Mouse (Mus musculus): ENCODE measurements around the gene Adh7. TPM values are rescaled to one million over a fixed set of nuclear protein-coding genes. Genes with fewer than 3 reads are reported as not detected.
A peak's percentile ranks its signal among the peaks of the same experiment; 100 is the strongest.

Adh7 gene
- polyA plus RNA-seq, 1 experiment from 2014 or later = 0.53 TPM

DNA sequence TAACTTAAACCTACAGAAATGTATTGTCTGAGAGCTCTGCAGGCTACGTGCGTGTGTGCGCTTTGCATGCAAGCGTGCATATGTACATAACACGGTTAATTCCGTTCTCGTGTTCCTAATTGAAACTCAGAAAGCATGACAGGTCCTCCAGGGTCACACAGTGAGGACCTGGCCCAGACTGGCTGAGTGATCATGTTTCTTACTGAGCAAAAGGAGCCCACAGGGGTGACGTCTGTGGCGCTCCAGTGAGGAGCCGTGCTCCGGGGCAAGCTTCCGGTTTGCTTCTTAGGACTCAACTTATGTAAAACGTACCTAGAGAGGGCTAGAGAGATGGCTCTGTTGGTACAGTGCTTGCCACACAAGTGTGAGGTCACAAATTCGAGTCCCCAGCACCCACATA is 20.5 kb upstream of the Adh7 start:
- no peaks in the 10 kb centered on the region for H3K36me3 ChIP-seq (ENCODE audit: control insufficient read depth, insufficient read depth)
- no peak overlapping the region for H3K27ac ChIP-seq (ENCODE audit: low read length)
- no peaks in the 10 kb centered on the region for H3K27me3 ChIP-seq (replicated peaks; ENCODE audit: control insufficient read depth, insufficient read depth, low read length)
- WGBS = 80% methylated on average over 14 of the region's 14 CpGs
- H3K4me2 ChIP-seq (ENCODE audit: low read length) = no peak overlapping the region
- H3K9ac ChIP-seq (replicated peaks; ENCODE audit: low read depth, low read length) = no peak overlapping the region
- H3K9me3 ChIP-seq (ENCODE audit: control insufficient read depth, low read length) = no peaks in the 10 kb centered on the region
- no peaks in the 10 kb centered on the region for H3K4me1 ChIP-seq (replicated peaks; ENCODE audit: control insufficient read depth, insufficient read depth, low read length)
- no peak overlapping the region for H3K4me3 ChIP-seq (replicated peaks; ENCODE audit: low read length)
- no peak for ATAC-seq

DNA sequence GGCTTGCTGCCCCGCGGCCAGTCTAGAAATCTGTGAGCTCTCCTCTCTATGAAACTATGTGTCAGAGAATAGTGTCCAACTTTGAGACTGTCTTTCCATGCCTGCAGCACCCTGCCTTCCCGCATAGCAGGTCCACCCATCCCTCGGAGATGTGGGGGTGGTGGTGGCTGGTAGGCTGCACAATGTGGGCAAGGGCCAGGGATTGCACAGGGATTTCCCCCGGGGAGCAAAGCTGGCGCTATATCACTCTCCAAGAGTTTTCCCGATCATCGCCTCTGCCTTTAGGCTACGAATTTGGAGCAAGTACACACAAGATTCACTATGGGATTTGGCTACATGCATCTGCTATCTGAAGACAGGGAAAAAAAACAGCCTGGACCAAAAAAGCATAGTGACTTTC is 20.0 kb upstream of the Adh7 start:
- Histone ChIP-seq H3K36me3 (ENCODE audit: control insufficient read depth, insufficient read depth) (no peaks in the 10 kb centered on the region), H3K9me3 (ENCODE audit: control insufficient read depth, low read length) (no peaks in the 10 kb centered on the region), H3K4me2 (ENCODE audit: low read length) (no peak overlapping the region), H3K27me3 (replicated peaks; ENCODE audit: control insufficient read depth, insufficient read depth, low read length) (no peaks in the 10 kb centered on the region), H3K4me1 (replicated peaks; ENCODE audit: control insufficient read depth, insufficient read depth, low read length) (no peaks in the 10 kb centered on the region), H3K27ac (ENCODE audit: low read length) (no peak overlapping the region), H3K4me3 (replicated peaks; ENCODE audit: low read length) (no peak overlapping the region), H3K9ac (replicated peaks; ENCODE audit: low read depth, low read length) (no peak overlapping the region)
- 61% methylated on average over 9 of the region's 9 CpGs for WGBS
- no peak for ATAC-seq

DNA sequence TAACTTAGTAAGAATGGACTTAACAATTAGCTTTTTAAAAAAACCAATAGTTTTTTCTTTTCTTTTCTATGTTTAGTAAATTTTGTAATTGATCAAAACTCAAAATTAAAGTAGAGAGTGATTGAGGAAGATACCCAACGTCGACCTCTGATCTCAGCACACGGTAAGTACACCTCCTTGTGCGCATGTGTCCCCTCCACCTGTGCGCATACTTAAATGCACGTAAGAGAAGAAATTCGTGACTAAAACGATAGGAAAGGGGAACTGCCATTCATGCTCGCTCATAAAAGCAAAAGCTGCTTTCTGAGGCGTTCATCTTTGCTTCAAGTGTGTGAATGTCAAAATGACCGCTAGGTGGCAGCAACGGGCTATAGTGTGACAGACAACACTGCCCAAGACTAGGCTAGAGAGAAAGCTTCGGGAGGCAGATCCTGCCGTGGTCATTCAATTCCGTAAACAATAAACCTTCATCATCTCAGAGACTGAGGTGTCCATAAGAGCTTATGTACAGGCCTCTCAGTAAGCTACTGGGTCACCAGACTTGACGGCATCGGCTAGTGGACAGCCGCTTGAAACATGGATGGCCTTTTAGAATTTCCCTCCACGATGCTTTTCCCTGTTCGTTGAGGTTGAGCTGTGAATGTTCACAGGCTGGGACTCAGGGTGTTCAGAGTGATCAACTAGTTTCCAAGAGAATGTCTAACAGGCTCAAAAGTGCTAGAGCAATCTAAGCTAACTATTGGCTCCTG is 19.4 kb upstream of the Adh7 start:
- ATAC-seq = peak; percentile 99
- Histone ChIP-seq H3K4me3 (replicated peaks; ENCODE audit: low read length) (peak overlapping the region; percentile 37), H3K9me3 (ENCODE audit: control insufficient read depth, low read length) (no peaks in the 10 kb centered on the region), H3K4me1 (replicated peaks; ENCODE audit: control insufficient read depth, insufficient read depth, low read length) (no peaks in the 10 kb centered on the region), H3K4me2 (ENCODE audit: low read length) (peak overlapping the region; percentile 58), H3K27me3 (replicated peaks; ENCODE audit: control insufficient read depth, insufficient read depth, low read length) (no peaks in the 10 kb centered on the region), H3K9ac (replicated peaks; ENCODE audit: low read depth, low read length) (peak overlapping the region; percentile 67), H3K27ac (ENCODE audit: low read length) (no peak overlapping the region), H3K36me3 (ENCODE audit: control insufficient read depth, insufficient read depth) (no peaks in the 10 kb centered on the region)
- 24% methylated on average over 20 of the region's 20 CpGs for WGBS

DNA sequence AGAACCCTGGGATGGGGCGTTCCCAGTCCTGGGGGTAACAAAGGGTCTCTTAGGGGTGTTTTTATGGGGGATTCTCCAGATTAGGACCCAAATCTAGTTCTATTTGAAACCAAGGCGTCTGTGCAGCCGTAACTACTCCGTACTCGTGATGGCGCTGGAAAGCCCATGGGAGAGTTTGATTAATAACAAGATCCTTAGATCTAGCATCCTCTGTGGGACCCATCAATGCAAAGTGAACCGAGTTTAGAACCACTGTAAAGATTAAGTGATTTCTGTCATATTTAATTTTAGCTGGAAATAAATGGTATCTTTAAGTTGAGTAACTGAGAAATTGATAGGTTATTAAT is 18.9 kb upstream of the Adh7 start:
- peak overlapping the region; percentile 58 for H3K4me2 ChIP-seq (ENCODE audit: low read length)
- peak; percentile 30; the same call in 1 of the 2 replicates for ATAC-seq

DNA sequence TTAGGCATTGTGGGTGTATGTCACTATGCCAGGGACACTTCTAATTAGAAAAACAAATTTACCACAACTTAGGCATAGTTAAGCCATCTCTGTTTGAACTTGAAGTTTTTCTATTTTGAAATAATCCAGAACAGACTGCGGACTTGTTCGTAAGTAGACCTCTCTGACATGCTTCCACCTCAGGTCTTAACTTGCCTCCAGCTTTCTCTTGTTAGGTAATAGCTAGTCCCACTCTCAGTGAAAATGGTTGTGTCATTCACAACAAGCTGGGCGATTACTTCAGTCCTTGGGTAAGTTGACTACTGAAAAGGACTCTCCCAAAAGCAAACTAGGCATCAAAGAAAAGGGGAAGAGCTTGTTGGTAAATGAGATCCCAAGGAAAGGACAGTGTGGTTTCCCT is 8.7 kb upstream of the Adh7 start:
- Histone ChIP-seq H3K4me1 (replicated peaks; ENCODE audit: control insufficient read depth, insufficient read depth, low read length) (no peaks in the 10 kb centered on the region), H3K27ac (ENCODE audit: low read length) (no peak overlapping the region), H3K27me3 (replicated peaks; ENCODE audit: control insufficient read depth, insufficient read depth, low read length) (no peaks in the 10 kb centered on the region), H3K9me3 (ENCODE audit: control insufficient read depth, low read length) (no peaks in the 10 kb centered on the region), H3K9ac (replicated peaks; ENCODE audit: low read depth, low read length) (no peak overlapping the region), H3K4me2 (ENCODE audit: low read length) (no peak overlapping the region), H3K4me3 (replicated peaks; ENCODE audit: low read length) (no peak overlapping the region), H3K36me3 (ENCODE audit: control insufficient read depth, insufficient read depth) (no peaks in the 10 kb centered on the region)
- 93% methylated on average over 3 of the region's 3 CpGs for whole genome bisulfite sequencing
- ATAC-seq = no peak

More for the DNA sequence above, 18.9 kb upstream of the Adh7 start:
- no peak overlapping the region for H3K27ac ChIP-seq (ENCODE audit: low read length)
- H3K4me1 ChIP-seq (replicated peaks; ENCODE audit: control insufficient read depth, insufficient read depth, low read length) = no peaks in the 10 kb centered on the region
- no peak overlapping the region; the same call in 1 of the 2 replicates for H3K4me3 ChIP-seq (replicated peaks; ENCODE audit: low read length)
- WGBS = 79% methylated on average over 7 of the region's 7 CpGs
- H3K36me3 ChIP-seq (ENCODE audit: control insufficient read depth, insufficient read depth) = no peaks in the 10 kb centered on the region
- peak overlapping the region; percentile 67; the same call in 1 of the 2 replicates for H3K9ac ChIP-seq (replicated peaks; ENCODE audit: low read depth, low read length)
- no peaks in the 10 kb centered on the region for H3K9me3 ChIP-seq (ENCODE audit: control insufficient read depth, low read length)
- H3K27me3 ChIP-seq (replicated peaks; ENCODE audit: control insufficient read depth, insufficient read depth, low read length) = no peaks in the 10 kb centered on the region

DNA sequence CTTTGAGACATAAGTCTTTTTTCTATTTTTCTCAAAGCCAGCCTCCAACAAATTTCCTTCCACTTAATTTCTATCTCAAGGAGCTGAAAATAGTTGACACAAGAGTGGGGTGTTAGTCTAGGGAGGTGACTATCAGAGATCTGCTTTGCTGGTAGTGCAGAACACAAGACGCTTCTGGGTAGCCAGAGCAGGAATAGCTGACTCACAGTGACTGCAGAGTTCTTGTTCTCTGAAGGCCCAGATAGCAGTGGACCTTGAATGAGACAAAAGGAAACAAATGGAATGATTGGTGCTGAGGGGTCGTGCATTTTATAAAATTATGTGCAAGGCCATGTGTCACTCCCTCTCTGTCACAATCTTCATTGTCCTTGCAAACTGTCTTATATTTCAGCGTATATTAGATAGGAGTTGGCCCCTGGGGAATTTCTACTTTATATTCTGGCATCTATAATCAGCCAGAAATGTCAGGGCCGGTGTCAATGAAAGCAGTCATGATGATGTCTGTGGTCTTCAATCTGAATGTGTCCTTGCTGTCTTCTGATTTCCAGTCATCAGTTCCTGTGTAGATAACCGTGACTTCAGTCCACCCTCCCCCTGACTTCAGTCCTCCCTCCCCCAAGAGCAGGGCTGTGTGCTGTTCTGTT is 7.0 kb upstream of the Adh7 start:
- no peak overlapping the region for H3K27ac ChIP-seq (ENCODE audit: low read length)
- no peak overlapping the region for H3K4me2 ChIP-seq (ENCODE audit: low read length)
- H3K27me3 ChIP-seq (replicated peaks; ENCODE audit: control insufficient read depth, insufficient read depth, low read length) = no peaks in the 10 kb centered on the region
- no peaks in the 10 kb centered on the region for H3K36me3 ChIP-seq (ENCODE audit: control insufficient read depth, insufficient read depth)
- no peak overlapping the region for H3K4me3 ChIP-seq (replicated peaks; ENCODE audit: low read length)
- H3K9me3 ChIP-seq (ENCODE audit: control insufficient read depth, low read length) = no peaks in the 10 kb centered on the region
- H3K4me1 ChIP-seq (replicated peaks; ENCODE audit: control insufficient read depth, insufficient read depth, low read length) = no peaks in the 10 kb centered on the region
- no peak overlapping the region for H3K9ac ChIP-seq (replicated peaks; ENCODE audit: low read depth, low read length)
- 92% methylated on average over 5 of the region's 5 CpGs for WGBS
- ATAC-seq = no peak

DNA sequence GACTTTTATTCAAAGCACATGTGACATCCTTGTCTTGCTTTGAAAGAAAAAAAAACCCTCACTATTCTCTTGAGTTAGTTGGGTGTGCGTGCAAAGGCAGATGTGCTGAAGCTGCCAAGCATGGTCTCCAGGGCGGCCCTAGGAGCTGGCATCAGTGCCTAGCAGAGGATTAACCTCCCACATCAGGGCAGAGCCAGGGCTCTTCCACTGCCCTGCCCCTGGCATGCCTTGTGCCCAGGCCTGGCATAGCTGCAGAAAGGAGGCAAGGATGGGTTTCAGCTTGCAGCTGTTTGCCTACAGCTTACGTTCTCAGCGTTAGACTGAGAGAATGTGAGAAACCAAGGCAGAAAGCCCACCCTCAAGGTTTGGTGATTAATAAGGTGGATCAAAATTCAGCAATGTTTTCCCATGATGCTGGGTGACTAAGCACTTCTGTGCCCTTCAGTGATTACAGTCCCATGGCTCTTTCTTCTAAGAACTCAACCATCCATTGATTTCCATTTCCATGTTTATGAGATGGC is 5.1 kb upstream of the Adh7 start:
- 94% methylated on average over 4 of the region's 4 CpGs for WGBS
- Histone ChIP-seq H3K4me3 (replicated peaks; ENCODE audit: low read length) (no peak overlapping the region), H3K27me3 (replicated peaks; ENCODE audit: control insufficient read depth, insufficient read depth, low read length) (no peaks in the 10 kb centered on the region), H3K36me3 (ENCODE audit: control insufficient read depth, insufficient read depth) (no peaks in the 10 kb centered on the region), H3K9ac (replicated peaks; ENCODE audit: low read depth, low read length) (no peak overlapping the region), H3K4me2 (ENCODE audit: low read length) (no peak overlapping the region), H3K9me3 (ENCODE audit: control insufficient read depth, low read length) (no peaks in the 10 kb centered on the region), H3K27ac (ENCODE audit: low read length) (no peak overlapping the region), H3K4me1 (replicated peaks; ENCODE audit: control insufficient read depth, insufficient read depth, low read length) (no peaks in the 10 kb centered on the region)
- no peak for ATAC-seq

DNA sequence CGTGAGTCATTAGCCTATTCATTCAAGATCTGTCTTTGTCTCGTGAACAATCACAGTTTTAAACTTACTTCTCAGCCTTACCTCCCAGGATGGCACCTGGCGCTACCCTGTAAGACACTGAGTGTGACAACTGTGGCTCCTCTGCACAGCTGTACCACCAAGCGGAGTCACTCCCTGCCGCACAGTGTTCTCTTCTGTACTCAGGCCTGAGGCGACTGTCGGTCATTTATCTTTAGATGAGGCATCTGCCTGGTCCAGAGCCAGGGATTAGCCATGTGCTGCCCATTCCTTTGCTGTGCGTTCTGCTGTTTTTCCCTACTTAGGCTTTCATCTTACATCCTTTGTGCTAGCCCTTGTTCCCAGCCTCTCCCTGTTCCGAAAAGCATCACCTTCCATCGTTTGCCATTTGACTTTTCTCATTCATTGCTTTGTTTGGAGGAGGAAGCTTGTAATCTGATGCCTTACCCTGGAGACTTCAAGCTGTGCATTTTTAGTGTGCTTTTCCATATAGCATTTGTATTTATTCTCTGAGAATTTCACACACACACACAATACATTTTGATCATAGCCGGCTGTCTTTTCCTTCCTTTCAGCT is 2.1 kb upstream of the Adh7 start:
- Histone ChIP-seq H3K36me3 (ENCODE audit: control insufficient read depth, insufficient read depth) (no peaks in the 10 kb centered on the region), H3K4me3 (replicated peaks; ENCODE audit: low read length) (no peak overlapping the region), H3K4me2 (ENCODE audit: low read length) (no peak overlapping the region), H3K27me3 (replicated peaks; ENCODE audit: control insufficient read depth, insufficient read depth, low read length) (no peaks in the 10 kb centered on the region), H3K9ac (replicated peaks; ENCODE audit: low read depth, low read length) (no peak overlapping the region), H3K4me1 (replicated peaks; ENCODE audit: control insufficient read depth, insufficient read depth, low read length) (no peaks in the 10 kb centered on the region), H3K27ac (ENCODE audit: low read length) (no peak overlapping the region), H3K9me3 (ENCODE audit: control insufficient read depth, low read length) (no peaks in the 10 kb centered on the region)
- 16% methylated on average over 11 of the region's 11 CpGs for WGBS
- ATAC-seq = no peak

DNA sequence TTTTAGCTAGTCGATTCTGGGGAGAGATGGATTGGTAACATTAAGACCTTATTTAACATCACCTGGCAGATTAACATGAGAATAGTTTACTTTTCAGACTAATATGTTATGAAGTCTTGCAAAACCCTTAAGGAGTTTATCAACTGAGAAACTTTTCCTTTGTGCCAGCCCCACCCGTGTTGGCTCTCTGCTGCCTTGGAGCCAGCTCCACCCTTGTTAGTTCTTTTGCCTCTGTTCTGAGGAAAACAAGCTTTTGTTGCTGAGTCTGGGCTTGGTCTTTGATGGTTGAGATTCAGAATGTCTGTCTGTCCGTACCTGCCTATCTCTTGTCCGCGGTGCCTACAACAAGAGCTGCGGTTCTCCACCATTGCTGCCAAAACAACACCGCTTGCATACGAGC is 1.5 kb upstream of the Adh7 start:
- no peaks in the 10 kb centered on the region for H3K36me3 ChIP-seq (ENCODE audit: control insufficient read depth, insufficient read depth)
- H3K4me2 ChIP-seq (ENCODE audit: low read length) = no peak overlapping the region
- H3K27ac ChIP-seq (ENCODE audit: low read length) = no peak overlapping the region
- no peak for ATAC-seq
- H3K27me3 ChIP-seq (replicated peaks; ENCODE audit: control insufficient read depth, insufficient read depth, low read length) = no peaks in the 10 kb centered on the region
- H3K9ac ChIP-seq (replicated peaks; ENCODE audit: low read depth, low read length) = no peak overlapping the region
- no peak overlapping the region for H3K4me3 ChIP-seq (replicated peaks; ENCODE audit: low read length)
- H3K4me1 ChIP-seq (replicated peaks; ENCODE audit: control insufficient read depth, insufficient read depth, low read length) = no peaks in the 10 kb centered on the region
- WGBS = 68% methylated on average over 8 of the region's 8 CpGs
- no peaks in the 10 kb centered on the region for H3K9me3 ChIP-seq (ENCODE audit: control insufficient read depth, low read length)

Data from forebrain, embryonic 16.5 days (tissue).